Mouse (Mus musculus) MN1 (cell line): ENCODE measurements at regions not wholly inside any gene's neighbourhood (a gene's known extent, or its start where the extent isn't known, plus 50 kb on each side); places are given as distances from the start of the nearest gene placed in this dataset.
"Not testable (repeated sequence)": the region's sequence is repeated elsewhere in the genome, so short reads cannot be mapped to it uniquely, and the experiment has no call there.

ENCODE experiments used
- DNase-seq: peaks from one replicate; pipeline ENCODE4 v3.0.0-alpha.2; 2016; ENCODE audit warnings: low spot score

DNA sequence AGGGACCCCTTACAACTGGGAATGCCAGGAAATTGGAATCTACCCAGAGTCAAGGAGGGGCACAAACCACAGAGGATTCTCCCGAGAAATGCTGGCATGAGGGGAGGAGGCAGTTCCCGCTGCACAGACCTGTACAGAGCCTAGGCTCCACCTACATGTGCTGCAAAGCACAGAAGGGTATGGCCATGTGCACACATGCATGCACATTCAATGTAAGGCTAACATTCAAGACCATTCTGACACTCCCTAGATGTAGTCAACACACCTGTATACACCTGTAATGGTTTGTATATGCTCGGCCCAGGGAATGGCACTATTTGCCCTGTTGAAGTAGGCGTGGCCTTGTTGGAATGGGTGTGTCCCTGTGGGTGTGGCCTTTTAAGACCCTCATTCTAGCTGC lies 238.0 kb downstream of the Prex1 start:
- no peak for DNase-seq

DNA sequence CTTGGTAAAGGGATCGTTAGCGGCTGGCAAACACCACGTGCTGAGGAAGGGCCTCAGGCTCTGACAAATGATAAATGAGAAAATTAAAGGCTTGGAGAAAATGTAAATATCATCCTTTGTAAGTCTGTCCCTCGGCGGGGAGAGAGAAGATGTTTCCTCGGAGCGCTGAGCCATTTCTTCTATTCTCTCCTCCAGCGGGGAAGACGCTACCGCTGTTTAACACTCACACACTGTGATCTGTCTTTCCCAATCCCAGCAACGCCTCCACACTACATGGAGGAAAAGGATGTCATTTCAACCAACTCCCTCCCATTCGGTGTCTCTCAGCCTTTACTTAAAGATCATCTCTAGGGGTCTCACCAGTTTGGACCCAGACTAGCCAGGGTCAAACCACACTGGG lies 239.0 kb downstream of the Prex1 start:
- DNase-seq, result no peak

DNA sequence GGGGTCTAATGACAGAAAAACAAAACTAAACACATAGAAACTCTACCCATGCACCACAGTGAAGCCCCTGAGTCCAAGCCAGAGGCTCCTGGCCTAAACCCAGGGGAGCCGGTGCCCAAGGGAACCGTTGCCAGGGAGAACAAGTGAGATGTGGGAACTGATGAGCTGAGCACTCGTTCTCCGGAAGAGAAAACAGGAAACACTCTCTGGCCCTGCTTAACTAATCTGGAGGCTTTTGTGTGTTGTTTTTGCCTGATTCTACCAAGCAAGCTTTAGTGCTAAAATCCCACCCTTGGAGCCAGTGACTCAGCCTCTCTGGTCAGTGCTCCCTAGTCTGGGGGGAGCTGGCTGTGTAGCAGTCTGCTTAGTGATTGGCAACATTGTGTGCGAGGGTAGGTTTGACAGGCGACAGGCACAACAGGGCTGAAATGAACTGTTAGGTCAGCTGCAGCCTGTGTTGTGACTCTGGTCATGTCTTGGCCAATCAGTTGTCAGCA lies 242.3 kb downstream of the Prex1 start:
- DNase-seq, result peak; percentile 63

DNA sequence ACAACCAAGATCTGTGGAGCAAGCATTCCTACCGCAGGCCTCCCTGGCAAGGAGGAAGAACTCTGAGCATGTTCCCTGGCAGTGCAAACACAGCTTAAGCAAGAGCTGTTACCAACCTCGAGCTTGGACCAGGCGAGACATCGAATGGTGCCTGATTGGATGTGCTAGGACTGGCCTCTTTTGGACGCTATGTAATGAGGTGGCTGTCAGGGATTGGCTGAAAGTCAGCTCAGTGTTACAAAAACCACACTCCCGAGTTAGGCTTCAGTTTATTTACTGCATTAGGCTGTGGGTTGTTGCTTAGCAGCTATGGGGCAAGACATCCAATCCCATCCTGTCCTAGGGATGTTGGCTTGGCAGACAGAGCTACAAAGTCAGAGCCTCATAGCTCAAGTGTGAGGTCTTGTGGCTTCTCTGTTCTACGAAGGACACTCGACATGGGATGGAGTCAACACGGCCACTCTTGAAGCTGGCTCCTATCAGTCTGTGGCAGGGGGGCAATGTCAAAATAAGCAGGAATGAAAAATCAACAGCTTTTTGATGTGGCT lies 244.5 kb downstream of the Prex1 start:
- DNase-seq, result no peak

DNA sequence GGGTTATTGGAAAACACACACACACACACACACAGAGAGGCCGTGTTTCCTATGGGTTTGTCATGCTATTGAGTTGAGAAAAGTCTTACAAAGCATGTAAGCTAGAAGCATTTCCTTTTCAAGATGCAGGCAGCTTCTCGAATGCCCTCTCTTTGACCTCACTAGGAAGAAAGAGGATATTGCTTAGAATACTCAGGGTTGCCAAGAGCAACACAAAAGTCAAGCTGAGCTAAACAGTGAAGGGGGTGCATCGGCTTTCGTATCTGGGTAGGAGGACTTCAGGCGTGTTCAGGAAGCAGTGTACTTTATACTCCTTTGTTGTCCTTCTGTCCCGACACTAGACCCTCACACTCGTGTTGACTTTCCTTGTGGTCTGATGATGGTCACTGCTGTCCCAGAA lies 246.5 kb downstream of the Prex1 start:
- DNase-seq, result no peak

DNA sequence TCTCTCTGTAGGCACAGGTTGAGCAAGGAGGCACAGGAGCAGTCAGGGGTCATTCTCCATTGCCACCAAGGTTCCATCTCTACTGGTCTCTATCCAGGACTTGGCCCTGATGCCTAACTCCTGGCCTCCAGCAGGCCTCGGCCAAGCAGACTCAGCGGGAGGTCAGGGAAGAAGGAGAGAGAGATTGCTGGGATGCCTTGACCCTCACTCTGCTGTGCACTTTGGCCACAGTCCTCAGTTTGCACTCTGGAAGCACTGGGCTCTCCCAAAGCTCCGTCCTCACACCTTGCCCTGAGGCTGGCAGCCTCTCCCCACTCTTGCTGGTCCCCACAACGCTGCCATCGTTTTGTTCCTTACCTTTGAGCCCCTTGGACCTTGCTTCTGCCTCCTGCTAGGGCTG lies 248.1 kb downstream of the Prex1 start:
- DNase-seq, result no peak

DNA sequence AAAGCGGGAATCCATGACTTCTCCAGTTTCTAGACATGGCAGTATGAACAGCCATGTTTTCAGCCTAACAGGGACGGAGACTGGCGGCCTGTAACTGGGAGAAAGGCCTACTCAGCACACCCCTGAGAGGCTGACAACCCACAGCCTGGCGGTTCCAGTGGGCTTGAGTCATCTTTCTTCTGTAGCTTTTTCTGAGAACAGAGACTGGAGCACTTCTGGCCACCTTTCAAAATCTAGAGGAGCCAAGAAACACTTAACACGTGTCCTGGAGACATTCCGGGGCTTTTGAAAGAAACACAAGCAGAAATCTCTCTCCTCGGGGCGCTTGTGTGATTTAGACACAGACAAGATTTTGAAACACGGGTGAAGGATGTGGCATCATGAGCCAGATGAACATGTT lies 250.1 kb downstream of the Prex1 start:
- peak; percentile 25 for DNase-seq

DNA sequence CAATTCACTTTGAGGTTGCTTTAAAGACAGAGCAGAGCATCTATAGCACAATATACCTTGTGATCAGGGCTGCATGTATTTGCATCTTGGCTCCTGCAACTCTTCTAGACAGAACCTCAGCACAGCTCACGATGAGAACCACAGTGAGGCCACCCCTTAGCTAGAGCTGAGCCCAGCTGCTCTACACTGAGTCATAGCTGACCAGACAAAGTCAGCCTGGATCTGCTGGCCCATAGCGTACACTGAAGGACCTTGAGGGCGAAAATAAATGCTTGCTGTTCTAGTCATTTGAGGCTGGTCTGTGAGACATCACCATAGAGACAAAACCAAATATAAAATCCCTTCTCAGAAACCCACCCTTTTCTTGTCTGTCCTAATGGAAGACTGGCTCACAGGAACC lies 251.7 kb downstream of the Prex1 start:
- DNase-seq, result no peak

DNA sequence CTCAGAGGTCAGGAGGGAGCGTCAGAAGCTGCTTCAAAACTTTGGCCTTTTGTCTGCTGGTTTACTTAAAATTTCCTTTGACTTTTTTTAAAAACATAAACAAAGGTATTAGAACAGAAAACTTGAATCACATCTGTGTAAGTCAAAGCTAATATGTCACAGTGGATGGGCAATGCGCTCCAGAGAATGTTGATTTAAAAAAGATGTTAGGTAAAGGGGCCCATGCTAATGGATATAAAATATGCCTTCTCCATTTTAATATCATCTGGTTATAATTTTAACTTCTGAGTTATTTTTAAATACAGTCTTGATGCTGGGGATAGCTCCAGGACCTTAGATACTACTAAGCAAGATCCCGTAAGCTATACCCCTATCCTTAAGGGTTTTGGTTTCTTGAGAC lies 252.5 kb downstream of the Prex1 start:
- no peak for DNase-seq

DNA sequence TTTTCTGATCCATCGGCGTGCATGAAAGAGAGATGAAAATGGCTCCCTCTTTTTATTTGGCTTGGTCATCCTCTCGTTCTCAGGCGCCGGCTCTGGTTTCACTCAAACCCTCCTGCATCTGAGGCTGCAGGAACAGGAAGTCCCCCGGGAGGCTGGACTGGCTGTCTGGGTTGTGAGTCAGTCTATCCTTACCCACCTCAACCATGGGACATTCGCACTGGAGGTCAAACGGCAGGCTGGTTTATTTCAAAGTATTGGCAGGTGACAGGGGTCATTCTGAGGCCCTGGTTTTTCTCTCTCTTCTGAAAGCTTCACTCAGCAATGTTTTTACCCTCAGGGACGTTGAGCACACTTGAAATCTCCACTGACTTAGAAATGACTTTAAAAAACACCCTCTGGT lies 253.7 kb downstream of the Prex1 start:
- peak; percentile 97 for DNase-seq

DNA sequence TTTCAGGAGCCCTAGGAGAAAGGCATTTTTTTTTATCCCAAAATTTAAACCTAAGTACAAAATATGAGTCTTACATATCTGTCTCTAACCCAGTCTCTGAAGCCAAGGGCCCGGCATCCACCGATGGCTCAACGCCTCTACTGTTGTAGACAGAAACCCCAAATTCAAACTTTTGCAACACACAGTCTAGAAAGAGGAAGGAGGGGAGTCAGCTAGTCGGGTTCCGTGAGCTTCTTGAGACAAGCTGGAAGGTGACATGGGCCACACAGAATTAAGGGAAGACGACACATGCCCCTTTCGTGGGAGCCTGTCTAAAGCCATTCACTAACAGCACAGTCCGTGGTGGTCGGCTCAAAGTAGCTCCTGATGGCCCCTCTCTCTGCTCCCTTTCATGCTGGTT lies 254.7 kb downstream of the Prex1 start:
- no peak for DNase-seq

DNA sequence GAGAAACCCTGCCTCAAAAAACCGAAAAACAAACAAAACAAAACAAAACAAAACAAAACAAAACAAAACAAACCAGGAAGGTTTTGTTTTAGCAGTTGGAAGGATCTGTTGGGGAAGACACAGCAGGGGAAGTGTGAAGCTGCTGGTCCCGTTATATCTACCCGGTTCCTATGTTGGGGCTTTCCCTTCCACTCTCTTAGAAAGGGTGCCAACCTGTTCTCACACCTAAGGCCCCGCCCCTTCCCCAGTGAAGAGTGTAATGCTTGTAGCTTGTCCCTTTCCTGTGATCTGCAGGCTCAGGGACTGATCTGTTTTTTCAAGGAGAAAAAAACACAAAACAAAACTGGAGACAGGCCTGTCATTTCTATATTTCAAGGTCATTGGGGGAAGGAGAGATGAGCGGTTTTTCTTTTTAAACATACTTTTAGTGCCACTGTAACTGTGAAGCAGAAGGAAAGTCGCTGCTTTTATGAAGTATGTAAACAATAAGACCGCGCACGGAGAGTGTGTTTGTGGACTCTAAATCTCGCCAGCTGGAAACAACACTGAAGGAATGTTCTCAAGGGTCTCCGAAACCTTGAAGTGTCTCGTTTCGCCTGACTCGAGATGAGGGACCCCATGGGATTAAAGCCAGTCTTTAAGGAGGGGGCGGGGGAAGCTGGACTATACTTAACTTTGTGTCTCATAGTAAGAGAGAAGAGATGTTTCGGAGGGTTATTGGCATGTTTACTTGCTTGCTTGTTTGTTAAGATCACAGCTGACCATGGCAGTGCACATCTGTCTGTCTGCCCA lies 256.1 kb downstream of the Prex1 start:
- no peak for DNase-seq

DNA sequence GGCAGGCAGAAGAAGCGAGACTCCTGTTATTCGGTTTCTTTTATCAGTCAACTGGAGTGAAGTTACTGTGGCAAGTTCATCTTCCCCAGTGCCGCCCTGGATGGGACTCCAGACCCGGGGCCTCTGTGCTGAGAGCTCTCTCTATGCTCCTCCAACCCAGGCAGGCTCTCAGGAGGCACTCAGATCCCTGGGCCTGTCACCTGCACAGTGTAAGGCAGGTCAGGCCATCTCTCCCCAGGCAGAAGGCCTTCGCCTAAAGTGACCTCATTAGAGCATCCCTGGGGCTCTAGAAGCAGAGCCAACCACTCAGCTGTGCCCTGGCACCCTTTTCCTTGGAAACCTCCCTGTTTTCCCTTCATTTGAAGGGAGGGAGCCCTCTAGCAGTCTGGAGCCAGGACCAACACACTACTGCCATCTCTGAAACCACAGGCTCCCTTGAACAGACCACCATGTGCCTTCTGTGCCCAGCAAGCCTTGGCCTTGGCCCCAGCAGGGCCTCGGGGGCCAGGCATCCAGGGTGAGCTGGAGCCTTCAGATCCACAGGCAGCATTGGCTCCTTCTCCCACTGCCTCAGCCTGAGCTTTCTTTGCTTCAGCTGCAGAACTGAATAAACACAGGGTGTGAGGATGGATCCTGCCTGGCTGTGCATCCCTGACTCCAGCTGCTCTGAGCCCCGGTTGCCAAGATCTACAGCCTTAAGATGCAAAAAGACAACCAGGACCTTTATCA lies 259.3 kb downstream of the Prex1 start:
- not testable (repeated sequence) for DNase-seq

DNA sequence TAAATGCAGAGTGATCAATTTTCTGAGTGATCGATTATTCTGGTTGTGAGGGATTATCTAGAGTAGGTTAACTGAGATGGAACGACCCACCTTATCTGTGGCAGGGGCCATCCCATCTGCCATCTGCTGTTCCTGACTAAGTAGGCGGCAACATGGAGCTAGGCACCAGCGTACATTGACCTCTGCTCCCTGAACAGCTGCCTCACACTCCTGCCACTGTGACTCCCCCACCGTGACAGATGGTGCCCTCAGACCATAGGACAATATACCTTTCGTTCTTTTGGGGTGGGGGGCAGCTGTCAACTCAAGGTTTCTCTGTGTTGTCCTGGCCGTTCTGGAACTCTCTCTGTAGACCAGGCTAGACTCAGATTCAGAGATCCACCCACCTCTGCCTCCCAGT lies 262.7 kb downstream of the Prex1 start:
- DNase-seq, result no peak

DNA sequence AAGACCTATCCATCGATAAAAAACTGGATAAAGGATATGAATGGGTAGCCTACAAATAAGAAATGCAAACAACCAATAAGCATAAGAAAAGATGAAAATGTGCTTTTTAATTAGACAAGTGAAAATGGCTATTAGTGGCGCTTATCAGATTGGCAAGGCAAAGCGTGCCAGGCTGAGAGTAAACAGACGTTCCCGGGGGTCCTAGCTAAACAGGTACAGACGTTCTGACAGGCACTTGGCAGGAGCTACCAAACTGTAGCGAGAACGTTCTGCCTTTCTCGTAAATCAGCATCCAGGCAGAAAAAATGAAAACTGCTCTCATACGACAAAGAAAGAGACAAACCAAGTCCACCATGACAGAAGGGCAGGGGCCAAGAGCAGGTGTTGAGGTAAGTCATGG lies 263.3 kb downstream of the Prex1 start:
- DNase-seq, result peak; percentile 86

DNA sequence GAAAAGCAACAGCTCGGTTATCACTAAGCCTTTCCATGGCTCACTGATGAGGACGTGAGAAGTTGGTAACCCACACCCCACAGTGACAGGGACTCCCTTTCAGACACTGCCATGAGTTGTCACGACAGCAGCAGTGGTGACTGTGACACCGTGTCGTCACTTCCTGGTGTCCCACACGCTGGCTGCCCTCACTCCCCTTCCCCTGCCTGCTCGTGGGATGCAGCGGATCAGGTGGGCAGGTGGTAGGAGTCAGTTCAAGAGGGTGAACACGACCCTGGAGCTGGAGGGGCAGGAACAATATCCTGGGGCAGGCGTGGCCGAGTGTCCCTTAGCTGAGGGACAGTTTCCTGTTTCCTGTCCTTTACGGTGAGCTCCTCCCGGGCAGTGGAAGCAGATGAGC lies 264.9 kb downstream of the Prex1 start:
- no peak for DNase-seq

DNA sequence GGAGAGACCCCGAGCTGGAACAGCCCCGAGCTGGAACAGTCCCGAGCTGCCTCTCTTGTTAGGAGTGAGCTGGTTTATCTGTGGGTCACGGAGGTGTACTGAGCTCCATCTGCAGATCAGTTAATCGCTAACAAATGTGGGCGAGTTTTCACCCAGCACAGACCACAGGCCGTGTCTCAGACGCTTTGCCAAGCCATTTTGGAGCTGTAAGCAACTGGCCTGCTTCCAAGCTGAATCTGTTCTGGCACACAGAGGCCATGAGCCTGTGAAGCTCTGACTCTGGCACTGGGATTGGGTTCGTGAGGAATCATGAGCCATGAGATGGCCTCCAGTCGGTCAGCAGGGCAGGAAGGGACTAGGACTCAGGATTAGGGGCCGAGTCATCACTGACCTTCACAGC lies 265.5 kb downstream of the Prex1 start:
- peak; percentile 76 for DNase-seq

DNA sequence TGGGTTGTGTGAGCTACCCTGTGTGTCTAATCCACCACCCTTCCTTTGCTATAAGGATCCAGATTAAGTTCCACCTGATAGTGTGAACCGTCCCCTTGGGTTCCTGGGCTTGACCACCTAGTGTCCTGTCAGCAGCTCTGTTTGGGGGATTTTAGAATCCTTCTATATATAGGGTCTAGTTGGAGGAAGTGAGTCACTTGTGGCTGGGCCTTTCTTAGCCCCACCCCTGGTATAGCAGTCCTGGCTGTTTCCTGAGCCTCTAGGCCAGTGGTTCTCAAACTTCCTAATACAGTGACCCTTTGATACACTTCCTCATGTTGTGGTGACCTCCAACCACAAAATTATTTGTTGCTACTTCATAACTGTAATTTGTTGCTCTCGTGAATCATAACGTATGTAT lies 267.1 kb downstream of the Prex1 start:
- no peak for DNase-seq

DNA sequence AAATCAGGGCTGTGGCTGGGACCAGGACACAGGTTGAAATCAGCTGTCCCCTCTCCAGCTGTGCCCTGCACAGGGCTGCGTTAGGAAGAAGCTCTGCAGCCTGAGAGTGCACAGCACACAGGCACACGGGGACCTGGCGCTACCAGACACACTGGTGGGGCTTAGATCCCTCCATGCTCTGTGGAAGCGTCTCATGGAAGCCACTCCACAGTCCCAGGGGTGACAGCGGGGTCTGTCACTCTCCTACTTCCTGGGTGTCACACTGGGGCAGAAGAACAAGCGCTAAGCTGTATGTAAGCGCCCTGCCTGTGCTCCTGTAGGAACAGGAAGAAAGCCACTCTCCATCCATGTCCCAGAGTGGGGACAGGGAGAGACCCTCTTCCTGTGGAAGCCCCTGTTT lies 267.8 kb downstream of the Prex1 start:
- not testable (repeated sequence) for DNase-seq

DNA sequence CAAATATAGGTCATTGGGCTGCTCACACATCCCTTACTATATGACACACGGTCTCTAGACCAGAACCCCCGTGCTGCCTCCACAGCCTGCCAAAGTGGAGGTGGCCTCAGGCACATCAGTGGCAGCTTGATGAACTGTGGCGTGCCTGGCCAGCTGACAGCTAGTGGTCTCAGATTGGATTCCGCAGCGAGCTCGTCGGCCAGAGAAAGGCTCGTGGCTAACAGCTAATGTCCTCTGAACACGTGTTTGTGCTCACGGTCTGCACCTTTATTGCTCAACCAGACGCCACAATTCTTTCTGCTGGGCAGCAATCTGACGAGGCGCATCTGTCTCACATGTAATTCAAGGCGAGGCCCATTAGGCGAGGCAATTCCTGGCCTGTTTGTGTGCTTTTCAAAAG lies 270.6 kb downstream of the Prex1 start:
- DNase-seq, result peak; percentile 69

DNA sequence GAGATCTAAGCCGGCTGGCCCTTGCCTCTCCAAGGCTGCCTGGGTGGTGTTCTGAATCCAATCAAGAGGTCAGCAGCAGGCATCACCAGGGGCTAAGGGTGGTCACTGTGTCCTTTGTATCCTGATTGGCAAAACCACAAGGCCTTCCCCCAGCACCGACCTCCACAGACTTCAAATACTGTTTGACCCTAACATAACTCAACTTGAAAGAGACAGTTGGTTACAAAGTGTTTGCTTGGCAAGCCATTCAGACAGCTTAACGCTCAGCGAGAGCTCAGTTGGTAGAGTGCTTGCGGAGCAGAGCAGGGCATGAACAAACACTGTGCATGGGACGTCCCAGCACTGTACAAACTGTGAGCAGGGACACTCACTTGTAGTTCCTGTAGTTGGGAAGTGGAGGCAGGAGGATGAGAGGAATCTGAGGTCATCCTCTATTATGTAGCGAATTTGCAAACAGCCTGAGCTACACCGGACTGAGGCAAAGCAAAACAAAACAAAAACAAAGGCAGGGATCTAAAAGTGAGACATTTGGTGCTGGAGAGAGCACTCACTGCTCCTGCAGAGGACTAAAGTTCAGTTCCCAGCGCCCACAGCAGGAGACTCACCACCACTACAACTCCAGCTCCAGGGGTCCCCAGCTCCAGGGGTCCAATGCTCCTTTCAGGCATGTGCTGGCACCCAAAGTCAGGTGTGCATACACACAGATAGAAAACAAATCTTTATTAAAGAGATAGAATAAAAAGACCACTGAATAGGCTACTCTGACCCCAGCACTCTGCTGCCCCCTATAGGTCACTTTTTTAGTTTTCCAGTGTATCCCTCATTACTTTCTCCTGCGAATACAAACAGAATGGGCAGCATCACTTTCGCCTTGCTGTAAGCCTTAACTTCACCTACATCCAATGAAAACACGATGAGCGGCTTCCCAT lies 273.5 kb downstream of the Prex1 start:
- peak; percentile 36 for DNase-seq

DNA sequence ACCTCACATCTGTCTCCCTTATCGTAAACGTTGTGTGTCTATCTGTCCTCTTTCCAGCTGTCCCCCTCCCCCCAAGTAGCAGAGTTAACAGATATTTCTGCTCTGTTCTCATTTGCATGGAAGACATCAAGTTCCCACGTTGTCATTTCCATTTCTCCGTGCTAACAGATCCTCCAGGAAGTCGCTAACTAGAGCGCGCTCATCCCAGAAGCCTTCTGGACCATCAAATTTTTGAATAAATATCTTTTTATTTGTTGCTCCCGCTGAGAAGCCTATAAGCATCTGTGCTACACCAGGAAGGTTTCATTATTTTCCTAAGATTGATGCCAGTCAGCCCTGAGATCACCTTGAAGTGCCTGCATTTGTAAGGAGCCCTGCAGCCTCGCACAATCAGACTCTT lies 275.4 kb downstream of the Prex1 start:
- no peak for DNase-seq
